Mouse (Mus musculus) E14TG2a.4 (cell line): Measurements from ENCODE around the gene Slfn9.

Experiments used
- H3K27me3 ChIP-seq: 2 replicates; pipeline ENCODE4 v1.6.1; 2014; ENCODE audit warnings: low read length, control low read depth; ENCODE audit not compliant: insufficient read depth
- H3K36me3 ChIP-seq: 2 replicates; pipeline ENCODE4 v1.6.1; 2014; ENCODE audit warnings: low read length, control low read depth; ENCODE audit not compliant: insufficient read depth
- H3K4me1 ChIP-seq: replicated peaks from 2 replicates; pipeline ENCODE4 v1.6.1; 2014; ENCODE audit warnings: low read depth, low read length, control low read depth
- H3K4me3 ChIP-seq: replicated peaks from 2 replicates; pipeline ENCODE4 v1.5.1; 2014; ENCODE audit warnings: mild to moderate bottlenecking, low read length
- H3K9me3 ChIP-seq: 2 replicates; pipeline ENCODE4 v1.6.1; 2014; ENCODE audit warnings: low read length, control low read depth
- CTCF ChIP-seq: conservative IDR thresholded peaks from 2 replicates; pipeline ENCODE4 v1.5.1; 2014; ENCODE audit warnings: low read length
- NANOG ChIP-seq: IDR thresholded peaks from 2 replicates; pipeline ENCODE4 v1.6.1; 2014; ENCODE audit warnings: borderline replicate concordance, low read length, mixed read lengths
- POU5F1 ChIP-seq: IDR thresholded peaks from 2 replicates; pipeline ENCODE4 v1.6.1; 2014; ENCODE audit warnings: low read length, borderline replicate concordance

The Slfn9 gene

GRCm38 (mm10) chr11:82970712-82971589, 20.7 kb downstream of the Slfn9 start:
- Histone ChIP-seq H3K9me3 (no peaks in the 10 kb centered on the region), H3K27me3 (peaks cover 26% of the 10 kb centered on the region), H3K4me1 (no peaks in the 10 kb centered on the region), H3K36me3 (no peaks in the 10 kb centered on the region), H3K4me3 (no peak overlapping the region)
- no peak for TF ChIP-seq POU5F1
- TF ChIP-seq CTCF: no peak
- TF ChIP-seq NANOG: no peak

GRCm38 (mm10) chr11:82962215-82962614, 29.4 kb downstream of the Slfn9 start:
- no peaks in the 10 kb centered on the region for H3K36me3 ChIP-seq
- TF ChIP-seq CTCF (no peak), NANOG (no peak), POU5F1 (no peak)

GRCm38 (mm10) chr11:82961743-82962142, 29.9 kb downstream of the Slfn9 start:
- Histone ChIP-seq H3K36me3 (no peaks in the 10 kb centered on the region), H3K9me3 (no peaks in the 10 kb centered on the region), H3K4me1 (peaks cover 22% of the 10 kb centered on the region), H3K27me3 (peaks cover 25% of the 10 kb centered on the region), H3K4me3 (no peak overlapping the region)
- TF ChIP-seq POU5F1: no peak
- TF ChIP-seq CTCF: no peak
- TF ChIP-seq NANOG: no peak

More at GRCm38 (mm10) chr11:82962215-82962614, 29.4 kb downstream of the Slfn9 start:
- Histone ChIP-seq H3K4me3 (no peak overlapping the region), H3K27me3 (peaks cover 24% of the 10 kb centered on the region), H3K4me1 (peaks cover 18% of the 10 kb centered on the region), H3K9me3 (no peaks in the 10 kb centered on the region)

GRCm38 (mm10) chr11:82959613-82960012, 32.0 kb downstream of the Slfn9 start:
- Histone ChIP-seq H3K4me3 (no peak overlapping the region), H3K36me3 (no peaks in the 10 kb centered on the region), H3K9me3 (no peaks in the 10 kb centered on the region), H3K27me3 (peaks cover 34% of the 10 kb centered on the region), H3K4me1 (peaks cover 30% of the 10 kb centered on the region)
- TF ChIP-seq CTCF (peak; percentile 74), POU5F1 (no peak), NANOG (no peak)

GRCm38 (mm10) chr11:82956925-82957324, 34.7 kb downstream of the Slfn9 start:
- H3K27me3 ChIP-seq: peaks cover 53% of the 10 kb centered on the region
- H3K4me1 ChIP-seq: peaks cover 41% of the 10 kb centered on the region
- H3K4me3 ChIP-seq: no peak overlapping the region
- no peaks in the 10 kb centered on the region for H3K9me3 ChIP-seq
- TF ChIP-seq POU5F1 (no peak), CTCF (no peak), NANOG (no peak)
- H3K36me3 ChIP-seq: no peaks in the 10 kb centered on the region

GRCm38 (mm10) chr11:82954631-82955030, 37.0 kb downstream of the Slfn9 start:
- H3K4me3 ChIP-seq: no peak overlapping the region
- TF ChIP-seq POU5F1 (no peak), CTCF (no peak), NANOG (no peak)
- peaks cover 57% of the 10 kb centered on the region for H3K27me3 ChIP-seq
- peaks cover 51% of the 10 kb centered on the region for H3K4me1 ChIP-seq
- no peaks in the 10 kb centered on the region for H3K36me3 ChIP-seq
- H3K9me3 ChIP-seq: no peaks in the 10 kb centered on the region

GRCm38 (mm10) chr11:82952612-82953542, 38.8 kb downstream of the Slfn9 start:
- peak overlapping the region; percentile 71; the same call in 1 of the 2 replicates for H3K4me3 ChIP-seq
- H3K4me1 ChIP-seq: peaks cover 64% of the 10 kb centered on the region
- H3K9me3 ChIP-seq: no peaks in the 10 kb centered on the region
- no peak for TF ChIP-seq POU5F1
- no peak for TF ChIP-seq NANOG
- TF ChIP-seq CTCF: no peak
- H3K36me3 ChIP-seq: no peaks in the 10 kb centered on the region
- peaks cover 67% of the 10 kb centered on the region for H3K27me3 ChIP-seq
